Mouse (Mus musculus) small intestine, adult 2 months (tissue): ENCODE measurements around the gene Cer1.

Experiments used
- CTCF ChIP-seq: fragments of 200-500 bp; IDR thresholded peaks from 2 replicates; pipeline ENCODE4 v1.5.1; 2012; ENCODE audit warnings: low read depth, mild to moderate bottlenecking, control low read depth, inconsistent platforms, low read length, moderate library complexity, mixed read lengths; ENCODE audit not compliant: insufficient replicate concordance, insufficient read length; ENCODE audit errors: extremely low read depth
- POLR2A ChIP-seq: fragments of 200-500 bp; IDR thresholded peaks from 2 replicates; pipeline ENCODE4 v1.6.1; 2012; ENCODE audit warnings: low read depth, mild to moderate bottlenecking, control low read depth, inconsistent platforms, low read length, moderate library complexity

GRCm38 (mm10) chr4:82863316-82863715 lies 21.6 kb downstream of the Cer1 start:
- no peak for TF ChIP-seq POLR2A
- no peak for TF ChIP-seq CTCF
